Mouse (Mus musculus) liver, embryonic 12.5 days (tissue): Measurements from ENCODE around the gene Hist2h2ab. TPM values are rescaled to one million over a fixed set of nuclear protein-coding genes. Genes with fewer than 3 reads are reported as not detected.
A peak's percentile ranks its signal among the peaks of the same experiment; 100 is the strongest.
"Not testable (repeated sequence)": the region's sequence is repeated elsewhere in the genome, so short reads cannot be mapped to it uniquely, and the experiment has no call there.

Source experiments
- ATAC-seq: fragments of 200-750 bp; cut with Nextera tagmentation; 2 replicates; pipeline ENCODE4 v1.8.0; 2017; ENCODE audit warnings: moderate number of reproducible peaks, mild to moderate bottlenecking, moderate library complexity
- H3K27ac ChIP-seq: fragments of 300-500 bp; sonication (generic); 2 replicates; pipeline ENCODE4 v1.5.1; 2016; ENCODE audit warnings: mild to moderate bottlenecking
- H3K27me3 ChIP-seq: fragments of 300-500 bp; sonication (generic); replicated peaks from 2 replicates; pipeline ENCODE4 v1.6.1; 2016; ENCODE audit warnings: mild to moderate bottlenecking, moderate library complexity
- H3K36me3 ChIP-seq: fragments of 300-500 bp; sonication (generic); 2 replicates; pipeline ENCODE4 v1.6.1; 2016; ENCODE audit warnings: mild to moderate bottlenecking, moderate library complexity
- H3K4me1 ChIP-seq: fragments of 300-500 bp; sonication (generic); 2 replicates; pipeline ENCODE4 v1.6.1; 2016
- H3K4me2 ChIP-seq: fragments of 300-500 bp; sonication (generic); 2 replicates; pipeline ENCODE4 v1.6.1; 2016; ENCODE audit warnings: mild to moderate bottlenecking, moderate library complexity
- H3K4me3 ChIP-seq: fragments of 300-500 bp; sonication (generic); 2 replicates; pipeline ENCODE4 v1.5.1; 2016; ENCODE audit warnings: mild to moderate bottlenecking, moderate library complexity
- H3K9ac ChIP-seq: fragments of 300-500 bp; sonication (generic); 2 replicates; pipeline ENCODE4 v1.6.1; 2016; ENCODE audit warnings: mild to moderate bottlenecking, moderate library complexity
- H3K9me3 ChIP-seq: fragments of 300-500 bp; sonication (generic); replicated peaks from 2 replicates; pipeline ENCODE4 v1.6.1; 2016; ENCODE audit warnings: mild to moderate bottlenecking, moderate library complexity
- WGBS: fragments of 180-500 bp; shearing (Covaris S2); methylation state at CpG from one replicate; pipeline ENCODE4 v1.1.7; 2016; ENCODE audit not compliant: insufficient replicate concordance; 5-methylcytosine and 5-hydroxymethylcytosine counted together
- polyA plus RNA-seq: library from polyadenylated mRNA; unstranded; fragments of >200 nt; fragmentation: Nextera tagmentation; extraction: Ambion mirVana; gene quantifications from 2 replicates; pipeline ENCODE4 v1.2.1, GENCODE M21; 2016

The Hist2h2ab gene
- polyA plus RNA-seq, 1 experiment from 2014 or later: 0.86 TPM

DNA sequence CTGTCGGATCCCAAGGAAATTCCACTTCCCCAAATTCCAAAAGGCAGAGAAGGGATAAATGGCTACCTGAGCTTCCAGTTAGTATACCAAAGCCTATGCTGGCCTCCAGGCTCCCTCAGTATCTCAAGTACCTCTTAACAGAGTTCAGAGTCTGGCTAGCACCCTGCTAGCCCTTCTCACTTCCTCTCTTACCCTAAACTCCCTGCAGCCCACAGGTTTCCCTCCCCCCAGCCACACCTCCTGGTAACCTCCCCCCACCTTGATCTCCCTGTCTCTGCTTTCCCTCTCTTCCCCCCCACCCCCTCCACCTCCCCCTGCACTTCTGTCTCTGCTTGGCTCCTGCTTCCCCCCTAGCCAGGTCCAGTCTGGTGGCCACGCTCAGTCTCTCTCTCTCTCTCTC lies 19.9 kb upstream of the Hist2h2ab start:
- ATAC-seq: no peak
- 0 out of 2 replicates have a peak, but pooled peaks cover 5% of the 10 kb centered on the region for H3K9me3 ChIP-seq
- H3K27me3 ChIP-seq: no peaks in the 10 kb centered on the region
- H3K36me3 ChIP-seq: peaks cover 6% of the 10 kb centered on the region; the same call in 1 of the 2 replicates
- no peak overlapping the region for H3K4me2 ChIP-seq
- no peak overlapping the region for H3K27ac ChIP-seq
- H3K4me1 ChIP-seq: peaks cover 32% of the 10 kb centered on the region
- 41% methylated on average over 2 of the region's 2 CpGs for WGBS
- H3K4me3 ChIP-seq: no peak overlapping the region
- no peak overlapping the region for H3K9ac ChIP-seq

DNA sequence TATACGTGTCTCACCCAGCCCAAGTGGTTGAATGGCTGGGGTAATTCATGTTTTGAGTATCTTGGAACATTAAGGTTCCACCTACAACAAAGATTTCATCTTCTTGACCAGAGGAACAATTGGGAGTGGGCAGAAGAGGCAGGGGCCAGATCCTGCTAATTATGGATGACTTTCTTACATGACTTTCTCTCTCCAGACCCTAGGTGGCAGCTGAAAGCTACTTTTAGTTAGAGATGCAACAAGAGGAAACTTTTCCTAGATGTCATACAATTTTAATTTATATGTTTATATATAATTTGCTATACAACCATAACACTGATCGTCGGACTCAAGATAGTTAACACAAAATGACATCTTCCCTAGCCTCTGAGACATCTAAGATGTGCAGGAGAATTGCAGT lies 11.8 kb upstream of the Hist2h2ab start:
- ATAC-seq: no peak
- H3K36me3 ChIP-seq: no peaks in the 10 kb centered on the region
- H3K4me3 ChIP-seq: no peak overlapping the region
- H3K9me3 ChIP-seq: no peaks in the 10 kb centered on the region
- H3K4me1 ChIP-seq: no peaks in the 10 kb centered on the region
- WGBS: 75% methylated on average over 3 of the region's 3 CpGs
- H3K9ac ChIP-seq: no peak overlapping the region
- no peak overlapping the region for H3K4me2 ChIP-seq
- H3K27ac ChIP-seq: no peak overlapping the region
- peaks cover 12% of the 10 kb centered on the region for H3K27me3 ChIP-seq

DNA sequence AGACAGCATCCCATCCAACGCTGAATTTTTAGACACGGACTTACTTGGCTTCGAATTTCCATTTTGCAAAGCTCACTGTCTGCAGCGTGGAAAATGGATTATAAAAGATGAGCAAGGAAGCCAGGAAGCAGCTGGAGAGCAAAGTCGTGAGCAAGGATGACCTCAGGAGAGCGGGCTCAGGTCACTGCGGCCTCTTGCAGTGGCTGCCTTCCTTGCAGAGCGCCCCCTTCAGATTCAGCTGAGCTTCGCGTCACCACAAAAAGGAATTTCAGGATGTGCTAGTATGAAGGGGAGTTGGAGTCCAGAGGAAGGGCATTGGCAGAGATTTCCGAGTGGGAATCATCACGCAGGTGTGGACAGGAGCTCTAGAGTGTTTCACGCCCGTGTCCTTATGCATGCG lies 10.4 kb upstream of the Hist2h2ab start:
- H3K27ac ChIP-seq: no peak overlapping the region
- no peak overlapping the region for H3K4me2 ChIP-seq
- no peaks in the 10 kb centered on the region for H3K9me3 ChIP-seq
- no peak overlapping the region for H3K9ac ChIP-seq
- H3K4me3 ChIP-seq: no peak overlapping the region
- H3K27me3 ChIP-seq: peaks cover 12% of the 10 kb centered on the region
- H3K4me1 ChIP-seq: no peaks in the 10 kb centered on the region
- H3K36me3 ChIP-seq: no peaks in the 10 kb centered on the region
- ATAC-seq: no peak
- WGBS: 31% methylated on average over 15 of the region's 15 CpGs

- Histone ChIP-seq H3K9me3 (no peaks in the 10 kb centered on the region), H3K4me2 (peak overlapping the region; percentile 85), H3K27ac (peak overlapping the region; percentile 99), H3K4me3 (peak overlapping the region; percentile 66), H3K27me3 (0 out of 2 replicates have a peak, but pooled peaks cover 3% of the 10 kb centered on the region), H3K4me1 (peaks cover 52% of the 10 kb centered on the region), H3K9ac (peak overlapping the region; percentile 94), H3K36me3 (no peaks in the 10 kb centered on the region)
- no peak for ATAC-seq
- WGBS: under 1% methylated on average over 12 of the region's 12 CpGs
These were observed 449 bp upstream of the Hist2h2ab start for GRCm38 (mm10) chr3:96219191-96219641.

GRCm38 (mm10) chr3:96220131-96220764 lies 583 bp downstream of the Hist2h2ab start:
- WGBS: under 1% methylated on average over 36 of the region's 47 CpGs
- not testable (repeated sequence) for ATAC-seq, H3K36me3 ChIP-seq, H3K9me3 ChIP-seq, H3K27me3 ChIP-seq
- Histone ChIP-seq H3K4me2 (peak overlapping the region; percentile 85), H3K4me3 (peak overlapping the region; percentile 66), H3K9ac (peak overlapping the region; percentile 94), H3K4me1 (peaks cover 59% of the 10 kb centered on the region), H3K27ac (peak overlapping the region; percentile 99)

GRCm38 (mm10) chr3:96220765-96221639 lies 1.3 kb downstream of the Hist2h2ab start, which contains the start of the genes Hist2h2ac and Hist2h2be:
Gene Hist2h2ac (minus strand): TSS chr3:96220880.
Gene Hist2h2be (plus strand): TSS chr3:96221119.
- 2% methylated on average over 43 of the region's 43 CpGs for WGBS
- H3K9ac ChIP-seq: peak within 1 kb of the TSS; percentile 94
- peak within 1 kb of the TSS; percentile 85 for H3K4me2 ChIP-seq
- ATAC-seq: peak; percentile 91
- H3K27ac ChIP-seq: peak within 1 kb of the TSS; percentile 99
- H3K4me1 ChIP-seq: peaks cover 61% of the 10 kb centered on the region
- peak within 1 kb of the TSS; percentile 66 for H3K4me3 ChIP-seq
- H3K36me3 ChIP-seq: no peaks in the 10 kb centered on the region
- no peaks in the 10 kb centered on the region for H3K9me3 ChIP-seq
- H3K27me3 ChIP-seq: no peaks in the 10 kb centered on the region

GRCm38 (mm10) chr3:96221640-96222038 lies 2.0 kb downstream of the Hist2h2ab start:
- Histone ChIP-seq H3K27me3 (no peaks in the 10 kb centered on the region), H3K4me2 (peak overlapping the region; percentile 85), H3K4me3 (peak overlapping the region; percentile 66), H3K9ac (peak overlapping the region; percentile 94), H3K4me1 (peaks cover 67% of the 10 kb centered on the region), H3K9me3 (no peaks in the 10 kb centered on the region), H3K27ac (peak overlapping the region; percentile 99), H3K36me3 (no peaks in the 10 kb centered on the region)
- no peak for ATAC-seq
- 26% methylated on average over 9 of the region's 9 CpGs for WGBS

DNA sequence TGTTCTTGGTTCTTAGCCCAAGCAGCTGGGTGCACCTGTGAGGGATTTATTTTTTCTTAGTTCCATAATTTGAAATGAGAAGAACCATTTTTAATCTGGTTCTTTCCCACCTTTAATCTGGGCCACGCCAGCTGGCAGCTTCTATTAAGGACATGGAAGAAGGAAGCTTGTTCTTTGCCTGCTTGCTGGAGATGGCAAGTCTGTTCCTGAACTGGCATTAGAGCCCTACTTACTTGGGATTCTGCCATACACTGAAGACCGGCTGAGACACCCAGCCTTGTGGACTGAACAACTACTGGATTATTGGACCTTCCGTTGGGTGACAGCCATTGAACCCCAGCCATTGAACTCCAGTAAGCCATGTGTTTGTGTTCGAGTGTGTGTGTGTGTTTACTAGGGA lies 3.1 kb downstream of the Hist2h2ab start:
- Histone ChIP-seq H3K9ac (peak overlapping the region; percentile 94), H3K4me2 (peak overlapping the region; percentile 85), H3K27ac (peak overlapping the region; percentile 99), H3K4me1 (peaks cover 70% of the 10 kb centered on the region), H3K9me3 (no peaks in the 10 kb centered on the region), H3K27me3 (no peaks in the 10 kb centered on the region), H3K36me3 (no peaks in the 10 kb centered on the region), H3K4me3 (peak overlapping the region; percentile 66)
- no peak for ATAC-seq
- WGBS: 77% methylated on average over 4 of the region's 4 CpGs

GRCm38 (mm10) chr3:96225421-96225820 lies 5.8 kb downstream of the Hist2h2ab start:
- Histone ChIP-seq H3K27me3 (no peaks in the 10 kb centered on the region), H3K9me3 (no peaks in the 10 kb centered on the region), H3K4me2 (peak overlapping the region; percentile 85), H3K36me3 (no peaks in the 10 kb centered on the region), H3K4me1 (peaks cover 60% of the 10 kb centered on the region), H3K4me3 (peak overlapping the region; percentile 20; the same call in 1 of the 2 replicates), H3K9ac (peak overlapping the region; percentile 94), H3K27ac (peak overlapping the region; percentile 72)
- 53% methylated on average over 2 of the region's 2 CpGs for WGBS
- no peak for ATAC-seq

- no peak overlapping the region; the same call in 1 of the 2 replicates for H3K9ac ChIP-seq
- peaks cover 61% of the 10 kb centered on the region for H3K4me1 ChIP-seq
- H3K27ac ChIP-seq: no peak overlapping the region
- H3K4me2 ChIP-seq: no peak overlapping the region
- H3K4me3 ChIP-seq: no peak overlapping the region
- no peaks in the 10 kb centered on the region for H3K9me3 ChIP-seq
- H3K36me3 ChIP-seq: no peaks in the 10 kb centered on the region
- no peak for ATAC-seq
- 67% methylated on average over 8 of the region's 8 CpGs for WGBS
- no peaks in the 10 kb centered on the region for H3K27me3 ChIP-seq
These were observed 7.3 kb downstream of the Hist2h2ab start for GRCm38 (mm10) chr3:96226695-96227648.

DNA sequence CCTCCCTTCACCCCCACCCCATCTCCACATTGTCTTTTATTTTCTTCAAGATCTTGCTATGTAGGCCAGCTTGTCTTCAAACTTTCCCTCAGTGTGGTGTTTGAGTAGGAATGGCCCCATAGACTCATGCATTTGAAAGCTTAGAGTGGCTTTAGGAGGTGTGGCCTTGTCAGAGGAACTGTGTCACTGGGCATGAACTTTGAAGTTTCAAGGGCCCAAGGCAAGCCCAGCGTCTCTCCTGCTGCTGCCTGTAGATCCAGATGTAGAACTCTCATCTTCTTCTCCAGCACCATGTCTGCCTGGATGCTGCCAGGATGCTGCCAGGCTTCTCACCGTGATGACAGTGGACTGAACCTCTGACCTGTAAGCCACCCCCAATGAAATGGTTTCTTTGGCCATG lies 9.2 kb downstream of the Hist2h2ab start:
- no peak overlapping the region for H3K4me2 ChIP-seq
- WGBS: 50% methylated on average over 2 of the region's 2 CpGs

More for the DNA sequence above, 9.2 kb downstream of the Hist2h2ab start:
- no peak overlapping the region for H3K4me3 ChIP-seq
- H3K9me3 ChIP-seq: no peaks in the 10 kb centered on the region
- H3K4me1 ChIP-seq: peaks cover 43% of the 10 kb centered on the region
- H3K36me3 ChIP-seq: no peaks in the 10 kb centered on the region
- H3K27ac ChIP-seq: no peak overlapping the region
- no peak for ATAC-seq
- H3K9ac ChIP-seq: no peak overlapping the region
- no peaks in the 10 kb centered on the region for H3K27me3 ChIP-seq
